Mouse (Mus musculus): Measurements from ENCODE around the gene Stx1b.

DNA sequence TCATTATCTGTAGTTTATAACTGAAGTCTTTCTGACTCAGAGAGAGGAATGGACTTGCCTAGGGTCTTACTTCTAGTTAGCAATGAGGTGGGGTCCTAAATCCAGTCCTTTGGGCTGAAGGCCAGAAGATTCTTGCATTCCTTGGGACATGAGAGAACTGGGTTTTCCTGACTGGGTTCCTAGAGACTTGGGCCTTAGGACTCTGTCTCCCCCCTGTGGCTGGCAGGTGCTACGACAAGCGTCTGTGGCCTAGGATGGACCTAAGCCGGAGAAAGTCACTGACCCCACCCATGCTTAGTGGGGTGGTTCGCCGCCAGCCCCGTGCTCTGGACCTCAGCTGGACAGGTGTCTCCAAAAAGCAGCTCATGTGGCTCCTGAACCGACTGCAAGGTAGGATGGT is 63.3 kb downstream of the Stx1b start:
- TF ChIP-seq POLR2A (IDR thresholded peaks at IDR 0.05; ENCODE audit: control insufficient read depth, low read depth, low read length) (no peak), CTCF (IDR thresholded peaks at IDR 0.05; ENCODE audit: control insufficient read depth, insufficient read depth, insufficient replicate concordance, low read depth, low read length) (peak; percentile 81; the same call in 1 of the 2 replicates)

Measured in testis, adult 2 months (tissue).